Mouse (Mus musculus): ENCODE results near the gene Ephb2. TPM values are rescaled to one million over a fixed set of nuclear protein-coding genes. Genes with fewer than 3 reads are reported as not detected.
A peak's percentile ranks its signal among the peaks of the same experiment; 100 is the strongest.

Ephb2 gene
- polyA plus RNA-seq, 1 experiment from 2014 or later, result 24.3 TPM

DNA sequence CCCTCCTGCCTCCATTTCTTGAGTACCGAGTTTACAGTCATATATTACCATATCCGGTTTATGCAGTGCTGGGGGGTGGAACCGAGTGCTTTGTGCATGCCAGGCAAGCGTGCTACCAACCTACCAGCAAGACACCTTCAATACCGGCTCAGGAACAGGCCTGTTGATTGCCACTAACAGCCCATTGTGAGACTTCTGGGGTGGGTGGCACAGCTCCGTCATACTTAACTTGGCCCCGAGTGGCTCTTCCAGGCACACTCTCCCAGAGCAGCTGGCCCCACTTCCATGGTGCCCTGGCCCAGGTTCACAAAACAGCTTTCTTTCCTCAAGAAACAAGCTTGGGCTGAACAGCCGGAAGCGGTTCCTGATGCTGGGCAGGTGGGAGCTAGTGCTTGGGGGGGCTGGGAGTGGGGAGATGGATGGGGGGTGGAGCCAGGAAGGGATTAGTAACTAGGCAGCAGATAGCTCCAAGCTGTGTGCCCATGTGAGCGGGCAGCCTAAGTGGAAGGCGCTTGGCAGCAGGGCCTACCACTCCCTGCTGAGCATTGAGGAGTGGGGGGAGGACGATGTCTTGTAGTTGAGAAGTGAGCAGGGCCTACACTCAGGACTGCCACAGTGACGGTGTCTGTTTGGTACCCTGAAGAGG is 183.8 kb downstream of the Ephb2 start:
- no peak overlapping the region for H3K4me3 ChIP-seq
- no peak overlapping the region for H3K9ac ChIP-seq
- H3K27me3 ChIP-seq, result no peaks in the 10 kb centered on the region
- H3K36me3 ChIP-seq, result peaks cover 26% of the 10 kb centered on the region
- WGBS, result 52% methylated on average over 13 of the region's 13 CpGs
- peak; percentile 31 for ATAC-seq (ENCODE audit: low FRiP score, low read depth)
- H3K4me2 ChIP-seq, result no peak overlapping the region
- peaks cover 23% of the 10 kb centered on the region for H3K4me1 ChIP-seq (replicated peaks)
- peak overlapping the region; percentile 71 for H3K27ac ChIP-seq (replicated peaks)
- H3K9me3 ChIP-seq, result no peaks in the 10 kb centered on the region

DNA sequence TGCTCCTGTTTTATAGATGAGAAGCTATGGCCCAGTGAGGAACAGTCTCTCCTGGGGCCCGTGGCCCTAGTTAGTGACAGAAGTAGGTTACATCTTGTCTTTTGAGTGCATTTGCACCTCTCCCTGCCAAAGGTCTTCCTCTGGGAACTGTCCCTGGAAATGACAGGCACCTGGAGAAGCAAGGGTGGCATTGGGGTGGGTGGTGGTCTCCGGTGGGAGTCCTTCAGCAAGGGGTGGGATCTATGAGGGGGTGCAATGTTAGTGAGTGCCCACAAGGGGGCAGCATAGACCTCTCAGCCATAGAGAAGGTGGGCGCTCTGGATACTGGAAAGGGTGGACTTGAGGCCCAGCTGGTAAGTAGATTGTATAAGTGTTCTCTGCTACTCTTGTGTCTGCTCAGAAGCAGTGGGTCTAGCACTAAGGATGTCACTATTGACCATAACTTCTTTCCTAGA is 184.4 kb downstream of the Ephb2 start:
- no peak overlapping the region for H3K4me2 ChIP-seq
- 61% methylated on average over 3 of the region's 3 CpGs for WGBS
- H3K36me3 ChIP-seq, result peaks cover 24% of the 10 kb centered on the region
- peak overlapping the region; percentile 71; the same call in 1 of the 2 replicates for H3K27ac ChIP-seq (replicated peaks)
- H3K27me3 ChIP-seq, result no peaks in the 10 kb centered on the region
- H3K4me3 ChIP-seq, result no peak overlapping the region
- H3K4me1 ChIP-seq (replicated peaks), result peaks cover 23% of the 10 kb centered on the region
- no peak for ATAC-seq (ENCODE audit: low FRiP score, low read depth)
- H3K9ac ChIP-seq, result no peak overlapping the region
- H3K9me3 ChIP-seq, result no peaks in the 10 kb centered on the region

DNA sequence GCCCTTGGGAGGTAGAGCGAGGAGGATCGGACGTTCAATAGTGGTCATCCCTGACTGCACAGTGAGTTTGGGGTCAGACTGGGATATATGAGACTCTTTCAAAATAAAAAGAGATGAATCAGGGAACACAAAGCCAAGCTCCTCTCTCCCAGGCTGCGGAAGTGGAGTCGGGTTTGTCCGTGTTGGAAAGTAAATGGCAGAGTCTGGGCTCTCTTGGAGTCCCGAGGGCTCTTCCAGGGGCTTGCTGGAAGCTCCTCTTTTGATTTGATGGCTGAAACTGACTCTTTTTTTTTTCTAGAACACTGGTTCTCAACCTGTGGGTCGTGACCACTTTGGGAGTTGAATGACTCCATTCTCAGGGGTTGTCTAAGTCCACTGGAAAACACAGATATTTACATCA is 185.5 kb downstream of the Ephb2 start:
- H3K36me3 ChIP-seq, result peaks cover 13% of the 10 kb centered on the region; the same call in 1 of the 2 replicates
- WGBS, result 80% methylated on average over 8 of the region's 8 CpGs

DNA sequence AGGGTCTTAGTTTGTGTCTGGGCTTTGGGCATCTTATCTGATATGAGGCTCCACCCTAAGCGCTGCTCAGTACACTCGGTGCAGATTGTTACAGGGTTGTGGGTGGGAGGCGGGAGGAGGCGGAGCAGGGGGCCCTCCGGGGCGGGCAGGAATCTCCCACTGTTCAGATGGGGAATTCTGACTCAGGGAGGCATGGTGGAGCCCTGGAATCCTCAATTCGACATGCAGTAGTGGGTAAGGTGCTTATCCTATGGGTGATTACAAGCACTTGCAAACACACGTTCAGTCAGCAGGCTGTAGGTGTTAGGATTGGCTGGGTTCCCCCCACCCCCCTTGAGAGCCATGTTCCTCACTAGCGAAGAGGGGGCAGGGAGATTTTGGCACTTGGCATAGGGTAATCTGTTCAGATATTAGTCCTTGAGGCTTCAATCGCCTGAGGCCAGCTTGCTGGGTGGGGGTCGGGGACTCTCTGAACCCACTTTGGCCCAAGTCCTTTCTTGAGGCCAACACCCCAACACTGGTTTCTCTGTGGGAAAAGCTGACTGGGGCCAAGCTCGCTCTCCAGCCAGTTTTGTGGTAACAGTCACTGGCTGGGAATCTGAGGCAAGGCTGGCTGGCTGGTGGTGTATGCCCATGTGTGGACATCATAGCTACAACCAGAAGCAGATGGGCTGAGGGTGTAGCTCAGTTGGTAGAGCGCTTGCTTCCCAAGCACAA is 186.2 kb downstream of the Ephb2 start:
- ATAC-seq (ENCODE audit: low FRiP score, low read depth), result no peak
- Histone ChIP-seq H3K27me3 (no peaks in the 10 kb centered on the region), H3K36me3 (0 out of 2 replicates have a peak, but pooled peaks cover 8% of the 10 kb centered on the region), H3K9ac (no peak overlapping the region), H3K4me2 (no peak overlapping the region), H3K9me3 (no peaks in the 10 kb centered on the region), H3K4me1 (replicated peaks) (peaks cover 23% of the 10 kb centered on the region), H3K4me3 (no peak overlapping the region), H3K27ac (replicated peaks) (no peak overlapping the region)
- 39% methylated on average over 13 of the region's 13 CpGs for WGBS

More for the DNA sequence above, 185.5 kb downstream of the Ephb2 start:
- Histone ChIP-seq H3K27me3 (no peaks in the 10 kb centered on the region), H3K9me3 (no peaks in the 10 kb centered on the region), H3K4me1 (replicated peaks) (peaks cover 23% of the 10 kb centered on the region), H3K9ac (no peak overlapping the region), H3K4me3 (no peak overlapping the region), H3K27ac (replicated peaks) (no peak overlapping the region), H3K4me2 (no peak overlapping the region)
- no peak for ATAC-seq (ENCODE audit: low FRiP score, low read depth)

DNA sequence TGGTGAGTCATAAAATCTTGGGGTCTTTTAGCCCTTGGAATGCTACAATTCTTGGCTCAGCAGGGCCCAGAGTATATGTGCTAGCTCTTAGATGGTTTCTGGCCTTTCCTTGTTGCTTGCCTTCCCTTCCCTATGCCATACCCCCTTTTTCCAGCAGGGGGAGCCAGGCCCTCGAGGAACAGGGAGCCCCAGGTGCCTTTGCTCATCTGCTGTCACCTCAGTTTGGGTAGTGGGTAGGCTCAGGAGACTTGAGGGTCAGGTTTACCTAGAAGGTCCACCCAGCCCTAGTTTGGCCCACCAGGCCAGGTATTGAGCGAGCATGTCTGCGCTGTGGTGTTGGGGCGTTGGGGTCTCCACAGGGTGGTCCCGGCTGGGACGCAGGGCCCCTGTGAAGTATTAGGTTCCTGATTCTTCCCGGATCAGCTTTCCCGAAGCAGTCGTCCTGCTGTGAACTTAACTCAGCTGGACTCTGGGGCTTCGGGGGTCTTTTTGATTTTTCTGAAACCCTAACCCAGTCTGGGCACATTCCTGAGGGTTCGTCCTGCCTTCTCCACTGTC is 186.8 kb downstream of the Ephb2 start:
- Histone ChIP-seq H3K4me3 (no peak overlapping the region), H3K27me3 (no peaks in the 10 kb centered on the region), H3K9me3 (no peaks in the 10 kb centered on the region), H3K27ac (replicated peaks) (no peak overlapping the region), H3K36me3 (0 out of 2 replicates have a peak, but pooled peaks cover 4% of the 10 kb centered on the region), H3K9ac (no peak overlapping the region), H3K4me1 (replicated peaks) (peaks cover 23% of the 10 kb centered on the region), H3K4me2 (no peak overlapping the region)
- no peak for ATAC-seq (ENCODE audit: low FRiP score, low read depth)
- 18% methylated on average over 11 of the region's 11 CpGs for WGBS

DNA sequence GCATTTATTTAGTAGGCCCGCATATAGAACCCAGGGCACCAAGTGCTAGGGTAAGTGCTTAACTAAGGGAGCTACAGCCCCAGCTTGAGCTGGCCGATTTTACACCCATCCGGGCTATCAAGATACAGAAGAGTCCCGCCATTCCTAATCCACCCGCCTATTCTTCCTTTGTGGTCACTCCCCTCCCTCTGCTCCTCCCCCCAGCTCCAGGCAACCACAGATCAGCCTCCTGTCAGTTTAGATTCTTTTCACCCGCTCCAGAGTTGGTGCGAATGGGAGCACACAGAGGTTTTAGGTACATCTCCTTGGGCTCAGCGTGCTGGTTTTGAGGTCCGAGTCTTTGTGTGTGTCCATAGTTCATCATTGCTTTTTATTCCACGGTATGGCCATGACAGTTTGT is 196.9 kb downstream of the Ephb2 start:
- peaks cover 9% of the 10 kb centered on the region; the same call in 1 of the 2 replicates for H3K27me3 ChIP-seq
- WGBS, result 5% methylated on average over 10 of the region's 10 CpGs
- H3K9me3 ChIP-seq, result no peaks in the 10 kb centered on the region
- no peak overlapping the region for H3K9ac ChIP-seq
- peak overlapping the region; percentile 89 for H3K4me2 ChIP-seq
- H3K4me1 ChIP-seq (replicated peaks), result peaks cover 25% of the 10 kb centered on the region
- H3K27ac ChIP-seq (replicated peaks), result peak overlapping the region; percentile 56; the same call in 1 of the 2 replicates
- H3K4me3 ChIP-seq, result peak overlapping the region; percentile 17
- H3K36me3 ChIP-seq, result no peaks in the 10 kb centered on the region
- ATAC-seq (ENCODE audit: low FRiP score, low read depth), result no peak

DNA sequence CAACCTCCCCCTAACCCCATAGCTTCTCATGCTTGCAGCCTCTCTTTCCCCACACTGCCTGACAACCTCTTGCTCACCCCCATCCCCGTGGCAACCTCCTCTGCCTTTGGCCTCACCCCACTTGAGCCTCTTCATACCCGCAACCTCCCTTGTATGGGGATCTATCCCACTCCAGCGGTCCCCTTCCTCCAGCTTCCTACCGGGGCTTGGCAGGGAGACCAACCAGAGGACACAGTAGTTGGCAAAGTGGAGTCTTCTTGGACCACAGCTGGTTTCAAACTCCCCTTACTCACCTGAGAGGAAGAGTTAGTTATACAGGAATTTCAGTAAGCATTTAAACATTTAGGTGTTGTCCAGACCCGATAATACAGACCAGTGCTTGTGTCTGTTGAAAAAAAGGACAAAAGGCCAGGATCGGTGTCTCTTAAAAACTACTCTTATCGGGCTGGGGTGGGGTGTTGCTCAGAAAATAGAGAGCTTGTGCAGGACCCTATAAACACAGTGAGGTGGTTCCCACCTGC is 197.5 kb downstream of the Ephb2 start:
- Histone ChIP-seq H3K9ac (no peak overlapping the region), H3K4me3 (peak overlapping the region; percentile 51), H3K4me2 (peak overlapping the region; percentile 89), H3K4me1 (replicated peaks) (peaks cover 25% of the 10 kb centered on the region), H3K9me3 (no peaks in the 10 kb centered on the region), H3K36me3 (no peaks in the 10 kb centered on the region), H3K27ac (replicated peaks) (no peak overlapping the region), H3K27me3 (peaks cover 9% of the 10 kb centered on the region; the same call in 1 of the 2 replicates)
- ATAC-seq (ENCODE audit: low FRiP score, low read depth), result peak; percentile 12; the same call in 1 of the 2 replicates
- 29% methylated on average over 7 of the region's 7 CpGs for WGBS

DNA sequence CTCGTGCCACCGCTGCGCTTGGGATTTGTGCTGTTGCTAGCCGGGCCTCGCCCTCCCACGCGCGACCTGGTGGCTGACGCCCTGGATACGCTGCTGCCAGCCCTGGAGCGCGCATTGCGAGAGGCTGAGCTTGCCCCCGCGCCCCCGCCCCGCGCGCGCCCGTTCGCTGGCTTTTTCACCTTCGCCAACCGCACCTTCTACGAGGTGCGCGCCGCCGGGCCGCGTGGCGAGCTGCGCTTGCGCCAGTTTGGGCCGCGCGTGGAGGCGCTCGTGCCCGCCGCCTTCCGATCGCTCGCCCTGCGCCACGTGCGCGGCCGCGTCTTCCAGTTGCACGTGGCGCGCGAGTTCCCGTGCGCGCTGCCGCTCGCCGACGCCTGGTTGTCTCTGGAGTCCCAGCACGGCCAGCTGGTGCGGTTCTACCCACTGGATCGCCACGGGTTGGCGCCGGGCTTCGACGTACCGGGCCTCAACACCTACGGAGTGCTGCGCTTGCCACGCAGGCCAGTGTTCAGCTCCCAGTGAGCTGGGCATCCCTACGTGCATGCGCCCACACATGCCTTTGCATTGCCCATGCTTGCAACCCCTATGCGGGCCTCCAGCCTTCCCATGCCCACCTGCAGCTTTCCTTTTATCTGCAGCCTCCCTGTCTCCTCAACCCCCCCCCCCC is 198.1 kb downstream of the Ephb2 start:
- Histone ChIP-seq H3K4me3 (peak overlapping the region; percentile 51), H3K27me3 (peaks cover 9% of the 10 kb centered on the region; the same call in 1 of the 2 replicates), H3K36me3 (no peaks in the 10 kb centered on the region), H3K9ac (peak overlapping the region; percentile 57), H3K4me2 (peak overlapping the region; percentile 89), H3K9me3 (no peaks in the 10 kb centered on the region), H3K27ac (replicated peaks) (peak overlapping the region; percentile 81), H3K4me1 (replicated peaks) (peaks cover 25% of the 10 kb centered on the region)
- ATAC-seq (ENCODE audit: low FRiP score, low read depth), result peak; percentile 77
- under 1% methylated on average over 75 of the region's 76 CpGs for WGBS

DNA sequence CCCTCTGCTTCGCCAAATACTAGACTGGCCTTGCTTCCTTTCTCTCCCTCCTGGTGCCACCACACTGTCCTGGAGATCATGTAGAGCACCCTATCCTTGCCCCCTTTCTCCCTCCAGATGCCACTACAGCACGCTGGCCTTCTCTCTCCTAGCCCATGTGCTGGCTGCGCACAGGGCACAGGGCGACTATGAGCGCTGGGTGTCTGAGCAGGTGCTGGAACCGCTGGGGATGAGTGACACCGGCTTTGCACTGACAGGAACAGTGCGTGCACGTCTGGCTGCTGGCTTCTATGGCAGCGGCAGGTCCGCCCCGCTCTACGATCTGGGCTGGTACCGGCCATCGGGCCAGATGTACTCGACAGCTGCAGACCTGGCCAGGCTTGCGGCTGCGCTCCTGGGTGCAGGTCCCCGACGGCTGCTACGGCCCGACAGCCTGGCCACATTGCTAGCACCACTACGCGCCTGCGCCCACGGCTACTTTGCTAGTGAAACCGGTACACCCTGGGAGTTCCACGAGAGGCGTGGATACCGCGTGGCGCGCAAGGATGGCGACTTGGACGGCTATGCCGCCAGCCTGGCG is 198.7 kb downstream of the Ephb2 start:
- H3K9me3 ChIP-seq, result no peaks in the 10 kb centered on the region
- no peaks in the 10 kb centered on the region for H3K36me3 ChIP-seq
- WGBS, result 13% methylated on average over 37 of the region's 37 CpGs
- ATAC-seq (ENCODE audit: low FRiP score, low read depth), result peak; percentile 47
- H3K4me3 ChIP-seq, result peak overlapping the region; percentile 51
- H3K4me2 ChIP-seq, result peak overlapping the region; percentile 89
- H3K4me1 ChIP-seq (replicated peaks), result peaks cover 25% of the 10 kb centered on the region
- H3K27ac ChIP-seq (replicated peaks), result peak overlapping the region; percentile 81
- peak overlapping the region; percentile 57 for H3K9ac ChIP-seq
- peaks cover 9% of the 10 kb centered on the region; the same call in 1 of the 2 replicates for H3K27me3 ChIP-seq

DNA sequence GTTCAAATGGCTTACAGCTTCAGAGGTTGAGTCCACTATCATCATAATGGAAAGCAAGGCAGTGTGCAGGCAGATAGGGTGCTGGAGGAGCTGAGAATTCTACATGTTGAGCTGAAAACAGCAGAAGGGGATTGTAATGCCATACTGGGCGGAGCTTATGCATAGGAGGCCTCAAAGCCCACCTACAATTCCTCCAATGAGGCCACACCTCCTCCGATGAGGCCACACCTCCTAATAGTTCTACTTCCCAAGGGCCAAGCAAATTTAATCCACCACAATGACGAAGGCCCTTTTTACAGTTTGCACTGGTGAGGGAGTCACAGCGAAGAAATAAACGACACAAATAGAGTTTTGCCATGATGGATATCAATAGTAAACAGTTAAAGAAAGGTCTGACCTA is 199.3 kb downstream of the Ephb2 start:
- Histone ChIP-seq H3K9me3 (no peaks in the 10 kb centered on the region), H3K27ac (replicated peaks) (no peak overlapping the region), H3K36me3 (no peaks in the 10 kb centered on the region), H3K4me2 (peak overlapping the region; percentile 89), H3K9ac (no peak overlapping the region), H3K4me3 (no peak overlapping the region), H3K27me3 (peaks cover 9% of the 10 kb centered on the region; the same call in 1 of the 2 replicates), H3K4me1 (replicated peaks) (peaks cover 25% of the 10 kb centered on the region)
- WGBS, result 64% methylated on average over 5 of the region's 5 CpGs
- no peak for ATAC-seq (ENCODE audit: low FRiP score, low read depth)

DNA sequence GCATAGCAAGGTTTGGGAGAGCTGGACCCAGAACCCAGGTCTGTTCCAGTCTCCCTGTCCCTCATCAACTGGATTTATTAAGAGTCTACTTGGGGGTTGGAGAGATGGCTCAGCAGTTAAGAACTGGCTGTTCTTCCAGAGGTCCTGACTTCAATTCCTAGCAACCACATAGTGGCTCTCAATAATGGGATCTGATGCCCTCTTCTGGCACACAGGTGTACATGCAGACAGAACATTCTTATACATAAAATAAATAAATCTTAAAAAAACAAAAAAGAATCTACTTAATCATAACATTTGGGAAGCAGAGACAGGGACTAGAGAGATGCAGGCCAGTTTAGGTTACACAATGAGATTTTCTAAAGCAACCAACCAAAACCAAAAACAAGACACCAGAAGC is 199.8 kb downstream of the Ephb2 start:
- no peaks in the 10 kb centered on the region for H3K36me3 ChIP-seq
- H3K9ac ChIP-seq, result no peak overlapping the region
- no peak for ATAC-seq (ENCODE audit: low FRiP score, low read depth)
- H3K4me1 ChIP-seq (replicated peaks), result peaks cover 25% of the 10 kb centered on the region
- no peak overlapping the region for H3K4me2 ChIP-seq
- H3K9me3 ChIP-seq, result no peaks in the 10 kb centered on the region
- H3K27ac ChIP-seq (replicated peaks), result no peak overlapping the region
- H3K4me3 ChIP-seq, result no peak overlapping the region
- H3K27me3 ChIP-seq, result peaks cover 9% of the 10 kb centered on the region; the same call in 1 of the 2 replicates
